Mouse (Mus musculus): ENCODE data around the gene Ankef1.

DNA sequence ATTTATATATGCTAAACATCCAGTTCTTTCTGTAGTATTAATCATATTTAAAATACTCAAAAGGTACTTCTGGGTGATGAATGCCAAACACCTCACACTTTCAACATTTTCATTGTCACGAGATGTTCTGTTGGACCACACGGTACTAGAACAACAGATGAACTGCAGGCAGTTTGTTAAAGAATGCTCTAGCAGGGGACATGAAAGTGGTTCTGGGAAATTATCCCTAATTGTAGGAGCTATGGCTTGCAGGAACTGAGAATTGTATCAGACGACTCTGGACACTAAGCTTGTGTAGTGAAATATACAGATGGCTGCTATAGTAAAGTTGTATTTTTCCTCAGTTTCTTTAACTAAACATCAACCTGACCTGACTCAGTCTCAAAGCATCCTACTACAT, 44.8 kb upstream of the Ankef1 start:
- TF ChIP-seq CTCF (IDR thresholded peaks at IDR 0.05; ENCODE audit: low read depth) (no peak), EP300 (IDR thresholded peaks at IDR 0.05; ENCODE audit: low read depth) (no peak)

All from liver, embryonic 14.5 days (tissue).